Mouse (Mus musculus): ENCODE measurements around the gene St6gal1. TPM values are rescaled to one million over a fixed set of nuclear protein-coding genes. Genes with fewer than 3 reads are reported as not detected.

St6gal1 gene
- polyA plus RNA-seq, 1 experiment from 2014 or later = 21.5 TPM

- Histone ChIP-seq H3K27me3 (no peaks in the 10 kb centered on the region), H3K4me1 (replicated peaks) (no peaks in the 10 kb centered on the region; the same call in 1 of the 2 replicates), H3K36me3 (peaks cover 44% of the 10 kb centered on the region), H3K9me3 (no peaks in the 10 kb centered on the region), H3K4me3 (replicated peaks) (no peak overlapping the region), H3K27ac (no peak overlapping the region), H3K9ac (replicated peaks) (no peak overlapping the region), H3K4me2 (no peak overlapping the region)
- WGBS = 96% methylated on average over 6 of the region's 6 CpGs
- ATAC-seq (ENCODE audit: insufficient number of reproducible peaks, insufficient read depth, low FRiP score, low TSS enrichment, low read depth) = no peak
Observed at GRCm38 (mm10) chr16:23326664-23327063, 102.1 kb downstream of the St6gal1 start.

- 92% methylated on average over 7 of the region's 7 CpGs for WGBS
- no peak for ATAC-seq (ENCODE audit: insufficient number of reproducible peaks, insufficient read depth, low FRiP score, low TSS enrichment, low read depth)
Observed at GRCm38 (mm10) chr16:23327266-23327665, 102.7 kb downstream of the St6gal1 start.

GRCm38 (mm10) chr16:23328201-23328600, 103.7 kb downstream of the St6gal1 start:
- Histone ChIP-seq H3K4me2 (no peak overlapping the region), H3K4me3 (replicated peaks) (no peak overlapping the region), H3K36me3 (peaks cover 40% of the 10 kb centered on the region), H3K27me3 (no peaks in the 10 kb centered on the region), H3K27ac (no peak overlapping the region), H3K4me1 (replicated peaks) (no peaks in the 10 kb centered on the region; the same call in 1 of the 2 replicates), H3K9ac (replicated peaks) (no peak overlapping the region), H3K9me3 (no peaks in the 10 kb centered on the region)
- ATAC-seq (ENCODE audit: insufficient number of reproducible peaks, insufficient read depth, low FRiP score, low TSS enrichment, low read depth) = no peak
- WGBS = 91% methylated on average over 7 of the region's 7 CpGs

More at GRCm38 (mm10) chr16:23327266-23327665, 102.7 kb downstream of the St6gal1 start:
- Histone ChIP-seq H3K36me3 (peaks cover 42% of the 10 kb centered on the region), H3K4me3 (replicated peaks) (no peak overlapping the region), H3K27ac (no peak overlapping the region), H3K9ac (replicated peaks) (no peak overlapping the region), H3K27me3 (no peaks in the 10 kb centered on the region), H3K4me1 (replicated peaks) (no peaks in the 10 kb centered on the region; the same call in 1 of the 2 replicates), H3K4me2 (no peak overlapping the region), H3K9me3 (no peaks in the 10 kb centered on the region)

- no peak for ATAC-seq (ENCODE audit: insufficient number of reproducible peaks, insufficient read depth, low FRiP score, low TSS enrichment, low read depth)
- Histone ChIP-seq H3K27ac (no peak overlapping the region), H3K36me3 (peaks cover 58% of the 10 kb centered on the region), H3K9me3 (no peaks in the 10 kb centered on the region), H3K4me1 (replicated peaks) (no peaks in the 10 kb centered on the region), H3K4me2 (no peak overlapping the region), H3K27me3 (no peaks in the 10 kb centered on the region), H3K4me3 (replicated peaks) (no peak overlapping the region), H3K9ac (replicated peaks) (no peak overlapping the region)
- WGBS = 81% methylated on average over 2 of the region's 2 CpGs
Observed at GRCm38 (mm10) chr16:23332136-23332535, 107.6 kb downstream of the St6gal1 start.

GRCm38 (mm10) chr16:23332686-23333085, 108.1 kb downstream of the St6gal1 start:
- ATAC-seq (ENCODE audit: insufficient number of reproducible peaks, insufficient read depth, low FRiP score, low TSS enrichment, low read depth) = no peak
- peaks cover 54% of the 10 kb centered on the region for H3K36me3 ChIP-seq
- WGBS = 86% methylated on average over 6 of the region's 6 CpGs
- no peak overlapping the region for H3K9ac ChIP-seq (replicated peaks)
- no peak overlapping the region for H3K27ac ChIP-seq
- no peaks in the 10 kb centered on the region for H3K9me3 ChIP-seq
- H3K4me2 ChIP-seq = no peak overlapping the region
- H3K4me3 ChIP-seq (replicated peaks) = no peak overlapping the region
- H3K27me3 ChIP-seq = no peaks in the 10 kb centered on the region
- H3K4me1 ChIP-seq (replicated peaks) = no peaks in the 10 kb centered on the region

GRCm38 (mm10) chr16:23333875-23334551, 109.5 kb downstream of the St6gal1 start:
- H3K9me3 ChIP-seq = no peaks in the 10 kb centered on the region; the same call in 1 of the 2 replicates
- no peaks in the 10 kb centered on the region for H3K27me3 ChIP-seq
- peaks cover 49% of the 10 kb centered on the region for H3K36me3 ChIP-seq
- H3K9ac ChIP-seq (replicated peaks) = no peak overlapping the region
- no peak for ATAC-seq (ENCODE audit: insufficient number of reproducible peaks, insufficient read depth, low FRiP score, low TSS enrichment, low read depth)
- H3K4me2 ChIP-seq = no peak overlapping the region
- H3K27ac ChIP-seq = no peak overlapping the region
- no peak overlapping the region for H3K4me3 ChIP-seq (replicated peaks)
- WGBS = 90% methylated on average over 6 of the region's 6 CpGs
- no peaks in the 10 kb centered on the region for H3K4me1 ChIP-seq (replicated peaks)

- Histone ChIP-seq H3K36me3 (peaks cover 56% of the 10 kb centered on the region), H3K9ac (replicated peaks) (no peak overlapping the region), H3K9me3 (no peaks in the 10 kb centered on the region; the same call in 1 of the 2 replicates), H3K27me3 (no peaks in the 10 kb centered on the region), H3K4me3 (replicated peaks) (no peak overlapping the region), H3K4me2 (no peak overlapping the region), H3K4me1 (replicated peaks) (no peaks in the 10 kb centered on the region), H3K27ac (no peak overlapping the region)
- no peak for ATAC-seq (ENCODE audit: insufficient number of reproducible peaks, insufficient read depth, low FRiP score, low TSS enrichment, low read depth)
- WGBS = 62% methylated on average over 4 of the region's 4 CpGs
Observed at GRCm38 (mm10) chr16:23337317-23337716, 112.8 kb downstream of the St6gal1 start.

GRCm38 (mm10) chr16:23341254-23341653, 116.7 kb downstream of the St6gal1 start:
- no peak overlapping the region for H3K4me3 ChIP-seq (replicated peaks)
- no peak overlapping the region for H3K4me2 ChIP-seq
- H3K27me3 ChIP-seq = no peaks in the 10 kb centered on the region
- 96% methylated on average over 2 of the region's 2 CpGs for WGBS
- no peaks in the 10 kb centered on the region; the same call in 1 of the 2 replicates for H3K9me3 ChIP-seq
- H3K9ac ChIP-seq (replicated peaks) = no peak overlapping the region
- H3K36me3 ChIP-seq = peaks cover 52% of the 10 kb centered on the region
- ATAC-seq (ENCODE audit: insufficient number of reproducible peaks, insufficient read depth, low FRiP score, low TSS enrichment, low read depth) = no peak
- H3K27ac ChIP-seq = no peak overlapping the region
- H3K4me1 ChIP-seq (replicated peaks) = no peaks in the 10 kb centered on the region

- H3K27me3 ChIP-seq = no peaks in the 10 kb centered on the region
- H3K9me3 ChIP-seq = no peaks in the 10 kb centered on the region
- 0 out of 2 replicates have a peak, but pooled peaks cover 5% of the 10 kb centered on the region for H3K4me1 ChIP-seq (replicated peaks)
- H3K27ac ChIP-seq = no peak overlapping the region
- no peak overlapping the region for H3K4me2 ChIP-seq
- ATAC-seq (ENCODE audit: insufficient number of reproducible peaks, insufficient read depth, low FRiP score, low TSS enrichment, low read depth) = no peak
- H3K9ac ChIP-seq (replicated peaks) = no peak overlapping the region
- no peak overlapping the region for H3K4me3 ChIP-seq (replicated peaks)
- WGBS = 8% methylated on average over 2 of the region's 2 CpGs
- peaks cover 7% of the 10 kb centered on the region for H3K36me3 ChIP-seq
Observed at GRCm38 (mm10) chr16:23350802-23351201, 126.3 kb downstream of the St6gal1 start.

GRCm38 (mm10) chr16:23361031-23361430, 136.5 kb downstream of the St6gal1 start:
- peaks cover 41% of the 10 kb centered on the region for H3K36me3 ChIP-seq
- H3K9ac ChIP-seq (replicated peaks) = no peak overlapping the region
- H3K9me3 ChIP-seq = no peaks in the 10 kb centered on the region
- 93% methylated on average over 4 of the region's 4 CpGs for WGBS
- no peak overlapping the region for H3K4me2 ChIP-seq
- ATAC-seq (ENCODE audit: insufficient number of reproducible peaks, insufficient read depth, low FRiP score, low TSS enrichment, low read depth) = no peak
- no peak overlapping the region for H3K4me3 ChIP-seq (replicated peaks)
- no peak overlapping the region for H3K27ac ChIP-seq
- no peaks in the 10 kb centered on the region for H3K4me1 ChIP-seq (replicated peaks)
- no peaks in the 10 kb centered on the region for H3K27me3 ChIP-seq

- 82% methylated on average over 3 of the region's 3 CpGs for WGBS
Observed at GRCm38 (mm10) chr16:23361434-23361970, 137.0 kb downstream of the St6gal1 start.

More at GRCm38 (mm10) chr16:23361434-23361970, 137.0 kb downstream of the St6gal1 start:
- H3K9ac ChIP-seq (replicated peaks) = no peak overlapping the region
- no peaks in the 10 kb centered on the region for H3K27me3 ChIP-seq
- no peaks in the 10 kb centered on the region for H3K9me3 ChIP-seq
- no peak overlapping the region for H3K27ac ChIP-seq
- H3K4me2 ChIP-seq = no peak overlapping the region
- ATAC-seq (ENCODE audit: insufficient number of reproducible peaks, insufficient read depth, low FRiP score, low TSS enrichment, low read depth) = no peak
- no peaks in the 10 kb centered on the region for H3K4me1 ChIP-seq (replicated peaks)
- H3K4me3 ChIP-seq (replicated peaks) = no peak overlapping the region
- H3K36me3 ChIP-seq = peaks cover 36% of the 10 kb centered on the region
